Mouse (Mus musculus) small intestine, adult 2 months (tissue): ENCODE measurements around the gene Pou2f3. TPM values are rescaled to one million over a fixed set of nuclear protein-coding genes. Genes with fewer than 3 reads are reported as not detected.

Source experiments
- H3K27ac ChIP-seq: fragments of 200-500 bp; 2 replicates; pipeline ENCODE4 v1.5.1; 2012; ENCODE audit warnings: low read depth, low read length, control low read depth, inconsistent platforms; ENCODE audit not compliant: insufficient read depth
- H3K27me3 ChIP-seq: fragments of 200-500 bp; 2 replicates; pipeline ENCODE4 v1.6.1; 2012; ENCODE audit warnings: mild to moderate bottlenecking, moderate library complexity, low read length, inconsistent platforms; ENCODE audit not compliant: control insufficient read depth, insufficient read depth
- H3K36me3 ChIP-seq: fragments of 200-500 bp; 2 replicates; pipeline ENCODE4 v1.6.1; 2012; ENCODE audit warnings: mild to moderate bottlenecking, low read length, control low read depth, inconsistent platforms; ENCODE audit not compliant: control insufficient read depth, insufficient read depth
- H3K4me1 ChIP-seq: fragments of 200-500 bp; 2 replicates; pipeline ENCODE4 v1.6.1; 2012; ENCODE audit warnings: low read length, inconsistent platforms, mixed read lengths; ENCODE audit not compliant: control insufficient read depth, insufficient read depth, insufficient read length
- H3K4me3 ChIP-seq: fragments of 200-500 bp; 2 replicates; pipeline ENCODE4 v1.5.1; 2012; ENCODE audit warnings: low read depth, mild to moderate bottlenecking, control low read depth, inconsistent platforms, low read length, moderate library complexity
- CTCF ChIP-seq: fragments of 200-500 bp; IDR thresholded peaks from 2 replicates; pipeline ENCODE4 v1.5.1; 2012; ENCODE audit warnings: low read depth, mild to moderate bottlenecking, control low read depth, inconsistent platforms, low read length, moderate library complexity, mixed read lengths; ENCODE audit not compliant: insufficient replicate concordance, insufficient read length; ENCODE audit errors: extremely low read depth
- POLR2A ChIP-seq: fragments of 200-500 bp; IDR thresholded peaks from 2 replicates; pipeline ENCODE4 v1.6.1; 2012; ENCODE audit warnings: low read depth, mild to moderate bottlenecking, control low read depth, inconsistent platforms, low read length, moderate library complexity
- WGBS: fragments of 180-500 bp; shearing (Covaris S2); methylation state at CpG from one replicate; pipeline ENCODE4 v1.1.7; 2018; 5-methylcytosine and 5-hydroxymethylcytosine counted together
- polyA plus RNA-seq: library from polyadenylated mRNA; depleted of rRNA; stranded (reverse); fragments of >200 nt; gene quantifications from 2 replicates; pipeline ENCODE4 v1.2.3, GENCODE M21; 2012

Gene Pou2f3
- polyA plus RNA-seq, 1 experiment = 1.2 TPM

GRCm38 (mm10) chr9:43110286-43110980, 99.7 kb downstream of the Pou2f3 start:
- TF ChIP-seq POLR2A = no peak
- TF ChIP-seq CTCF = no peak
- Histone ChIP-seq H3K27me3 (no peaks in the 10 kb centered on the region), H3K36me3 (no peaks in the 10 kb centered on the region), H3K4me3 (no peak overlapping the region), H3K27ac (no peak overlapping the region), H3K4me1 (no peaks in the 10 kb centered on the region; the same call in 1 of the 2 replicates)
- WGBS = 86% methylated on average over 8 of the region's 8 CpGs

DNA sequence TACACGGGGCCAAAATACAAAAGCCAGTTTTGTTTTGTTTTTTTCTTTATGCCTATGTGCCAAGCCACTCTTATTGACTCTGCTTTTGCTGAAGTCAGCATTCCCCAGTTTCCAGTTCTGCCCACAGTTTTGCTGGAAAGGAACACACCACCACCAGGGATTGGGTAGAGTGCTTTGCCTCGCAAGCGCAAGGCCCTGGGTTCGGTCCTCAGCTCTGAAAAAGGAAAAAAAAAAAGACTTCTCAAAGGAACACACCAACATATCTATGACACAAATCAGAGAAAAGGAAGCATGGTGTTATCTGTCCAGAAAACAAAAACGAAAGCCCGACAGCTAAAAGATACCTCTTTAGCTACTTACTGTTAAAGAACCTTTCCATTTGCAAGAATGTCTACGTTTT, 101.0 kb downstream of the Pou2f3 start:
- Histone ChIP-seq H3K27me3 (no peaks in the 10 kb centered on the region), H3K27ac (no peak overlapping the region), H3K4me1 (no peaks in the 10 kb centered on the region; the same call in 1 of the 2 replicates), H3K36me3 (no peaks in the 10 kb centered on the region), H3K4me3 (no peak overlapping the region)
- TF ChIP-seq CTCF = no peak
- TF ChIP-seq POLR2A = no peak
- 93% methylated on average over 7 of the region's 7 CpGs for WGBS

DNA sequence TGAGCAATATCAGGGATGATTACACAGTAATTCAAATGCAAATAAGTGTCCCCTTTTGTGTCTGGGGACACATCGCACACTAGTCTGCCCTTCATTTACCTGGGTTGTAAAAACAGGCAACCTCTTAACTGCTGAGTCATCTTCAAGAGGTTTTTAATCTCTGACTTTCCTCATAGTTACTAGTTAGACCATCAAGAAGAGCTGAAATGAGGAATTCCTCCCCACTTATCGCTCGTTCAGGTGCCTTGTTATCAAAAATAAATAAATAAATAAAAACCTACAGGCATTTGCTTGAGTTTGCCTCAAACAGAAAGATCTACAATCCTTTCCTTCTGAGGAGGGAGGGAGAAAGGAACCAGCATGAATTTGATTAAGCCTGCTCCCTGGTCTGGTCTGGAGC, 101.4 kb downstream of the Pou2f3 start:
- WGBS = 87% methylated on average over 3 of the region's 3 CpGs
- H3K27ac ChIP-seq = no peak overlapping the region
- H3K36me3 ChIP-seq = no peaks in the 10 kb centered on the region
- H3K4me1 ChIP-seq = no peaks in the 10 kb centered on the region; the same call in 1 of the 2 replicates
- no peak for TF ChIP-seq POLR2A
- TF ChIP-seq CTCF = no peak
- no peaks in the 10 kb centered on the region for H3K27me3 ChIP-seq
- no peak overlapping the region for H3K4me3 ChIP-seq

DNA sequence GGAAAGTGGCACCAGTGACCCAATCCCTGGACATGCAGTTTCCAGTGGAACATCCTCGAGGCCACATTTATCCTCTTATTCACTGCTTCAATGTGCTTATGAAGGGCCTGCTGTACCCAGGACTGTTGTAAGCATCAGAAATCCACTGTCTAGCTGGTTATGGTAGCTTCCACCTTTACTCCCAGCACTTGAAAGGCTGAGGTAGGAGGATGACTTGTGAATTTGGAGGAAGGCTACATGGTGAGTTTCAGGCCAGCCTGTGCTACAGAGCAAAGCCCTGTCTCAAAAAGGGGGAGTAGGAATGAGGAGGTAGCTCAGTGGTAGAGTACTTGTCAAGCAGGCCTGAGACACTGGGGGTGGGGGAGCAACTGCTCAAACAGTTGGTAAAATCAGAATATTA, 102.1 kb downstream of the Pou2f3 start:
- Histone ChIP-seq H3K36me3 (no peaks in the 10 kb centered on the region), H3K27me3 (no peaks in the 10 kb centered on the region), H3K4me3 (no peak overlapping the region), H3K4me1 (peaks cover 2% of the 10 kb centered on the region), H3K27ac (no peak overlapping the region)
- WGBS = 85% methylated on average over 1 of the region's 1 CpGs
- no peak for TF ChIP-seq POLR2A
- no peak for TF ChIP-seq CTCF

- no peaks in the 10 kb centered on the region for H3K27me3 ChIP-seq
- peaks cover 4% of the 10 kb centered on the region for H3K4me1 ChIP-seq
- TF ChIP-seq CTCF = no peak
- TF ChIP-seq POLR2A = no peak
- WGBS = 44% methylated on average over 5 of the region's 5 CpGs
- no peak overlapping the region for H3K27ac ChIP-seq
- no peaks in the 10 kb centered on the region for H3K36me3 ChIP-seq
- H3K4me3 ChIP-seq = no peak overlapping the region
Observed at GRCm38 (mm10) chr9:43107555-43107954, 102.6 kb downstream of the Pou2f3 start.

- Histone ChIP-seq H3K27ac (peak within 1 kb of the TSS; percentile 76), H3K4me3 (peak within 1 kb of the TSS; percentile 96), H3K4me1 (peaks cover 4% of the 10 kb centered on the region), H3K27me3 (no peaks in the 10 kb centered on the region), H3K36me3 (no peaks in the 10 kb centered on the region)
- 4% methylated on average over 10 of the region's 10 CpGs for WGBS
- TF ChIP-seq POLR2A (no peak), CTCF (no peak)
Observed at GRCm38 (mm10) chr9:43107187-43107517, 103.0 kb downstream of the Pou2f3 start, which contains the start of gene Arhgef12. TSS of gene Arhgef12 (minus strand) at chr9:43107239.

- H3K27ac ChIP-seq = peak overlapping the region; percentile 76
Observed at GRCm38 (mm10) chr9:43106426-43107186, 103.6 kb downstream of the Pou2f3 start.

More at GRCm38 (mm10) chr9:43106426-43107186, 103.6 kb downstream of the Pou2f3 start:
- Histone ChIP-seq H3K27me3 (no peaks in the 10 kb centered on the region), H3K36me3 (no peaks in the 10 kb centered on the region), H3K4me3 (peak overlapping the region; percentile 96), H3K4me1 (peaks cover 4% of the 10 kb centered on the region)
- 3% methylated on average over 22 of the region's 22 CpGs for WGBS
- TF ChIP-seq CTCF = no peak
